20 mouse cellular contexts compared by ENCODE assay signal in genomic region chr6:91322001-91322772, GRCm38 (mm10).
A peak's percentile ranks its signal among the peaks of the same experiment; 100 is the strongest.
DNase-seq lines count a peak whose midpoint lies in the region; ATAC-seq and TF ChIP-seq lines count a peak whose summit lies in the region.
"Had no signal": no experiment of that assay in that cellular context is flagged by ENCODE, and none has a peak within 500 bp of the region (broad histone marks: within the 10 kb centered on the region; RNA-seq: fewer than 3 reads in every experiment).

No protein-coding gene starts in this region.

- no peaks in the 10 kb centered on the region for H3K27me3 ChIP-seq in forebrain, embryonic 16.5 days (replicated peaks; ENCODE audit: control insufficient read depth, insufficient read depth, low read length)
- no peaks in the 10 kb centered on the region for H3K27me3 ChIP-seq in hindbrain, postnatal 0 days (ENCODE audit: insufficient read depth, low read length)
- H3K27me3 ChIP-seq in midbrain, embryonic 16.5 days (ENCODE audit: control insufficient read depth, insufficient read depth, low read depth, low read length), result no peaks in the 10 kb centered on the region
- H3K27me3 ChIP-seq: liver, embryonic 13.5 days had no signal

- peak overlapping the region; percentile 89 for H3K27ac ChIP-seq in forebrain, embryonic 16.5 days (ENCODE audit: low read length)
- H3K27ac ChIP-seq in hindbrain, postnatal 0 days, result no peak overlapping the region
- H3K27ac ChIP-seq in midbrain, embryonic 16.5 days (ENCODE audit: low read length), result peak overlapping the region; percentile 58
- H3K27ac ChIP-seq: embryonic facial prominence, embryonic 10.5 days; limb, embryonic 10.5 days; liver, embryonic 13.5 days had no signal

- WGBS in forebrain, embryonic 16.5 days, result 54% methylated on average over 9 of the region's 9 CpGs
- 48% methylated on average over 9 of the region's 9 CpGs for WGBS in hindbrain, postnatal 0 days
- WGBS in midbrain, embryonic 16.5 days, result 68% methylated on average over 9 of the region's 9 CpGs

- H3K9me3 ChIP-seq in forebrain, embryonic 16.5 days (ENCODE audit: control insufficient read depth, low read length), result peaks cover 7% of the 10 kb centered on the region
- no peaks in the 10 kb centered on the region for H3K9me3 ChIP-seq in hindbrain, postnatal 0 days (ENCODE audit: low read length)
- H3K9me3 ChIP-seq in midbrain, embryonic 16.5 days (replicated peaks; ENCODE audit: control insufficient read depth, low read length, poor library complexity, severe bottlenecking), result peaks cover 4% of the 10 kb centered on the region; the same call in 1 of the 2 replicates
- H3K9me3 ChIP-seq: limb, embryonic 10.5 days; liver, embryonic 13.5 days had no signal

- no peak overlapping the region for H3K4me3 ChIP-seq in forebrain, embryonic 16.5 days (replicated peaks; ENCODE audit: low read length)
- no peak overlapping the region for H3K4me3 ChIP-seq in hindbrain, postnatal 0 days (ENCODE audit: low read length)
- H3K4me3 ChIP-seq in midbrain, embryonic 16.5 days (ENCODE audit: low read depth, low read length), result no peak overlapping the region
- H3K4me3 ChIP-seq: embryonic facial prominence, embryonic 10.5 days; limb, embryonic 10.5 days; liver, embryonic 13.5 days had no signal

- TF ChIP-seq CTCF in hindbrain, postnatal 0 days (IDR thresholded peaks at IDR 0.05; ENCODE audit: low read depth), result no peak

- H3K9ac ChIP-seq in forebrain, embryonic 16.5 days (replicated peaks; ENCODE audit: low read depth, low read length), result peak overlapping the region; percentile 22; the same call in 1 of the 2 replicates
- H3K9ac ChIP-seq in hindbrain, postnatal 0 days (replicated peaks; ENCODE audit: low read length), result no peak overlapping the region
- H3K9ac ChIP-seq in midbrain, embryonic 16.5 days (ENCODE audit: low read depth, low read length), result no peak overlapping the region
- H3K9ac ChIP-seq: liver, embryonic 13.5 days had no signal

- H3K36me3 ChIP-seq in forebrain, embryonic 16.5 days (ENCODE audit: control insufficient read depth, insufficient read depth), result no peaks in the 10 kb centered on the region
- H3K36me3 ChIP-seq in hindbrain, postnatal 0 days (ENCODE audit: insufficient read depth, low read length), result no peaks in the 10 kb centered on the region
- no peaks in the 10 kb centered on the region for H3K36me3 ChIP-seq in midbrain, embryonic 16.5 days (ENCODE audit: control insufficient read depth, insufficient read depth, low read length)
- H3K36me3 ChIP-seq: embryonic facial prominence, embryonic 10.5 days; limb, embryonic 10.5 days; liver, embryonic 13.5 days had no signal

- ATAC-seq in forebrain, embryonic 16.5 days, result peak; percentile 91
- ATAC-seq in hindbrain, postnatal 0 days, result peak; percentile 60
- peak; percentile 72 for ATAC-seq in midbrain, embryonic 16.5 days
- ATAC-seq: inflammation-experienced regulatory T-cells, adult 6 months; lung, postnatal 0 days had no signal

- peak; percentile 12 for DNase-seq in brain, adult 2 months (ENCODE audit: low read depth, low spot score)
- DNase-seq in hindbrain, postnatal 0 days (ENCODE audit: low spot score), result no peak
- no peak for DNase-seq in layer of hippocampus, postnatal 25 days (ENCODE audit: extremely low spot score in 1 of 2, low spot score in 1 of 2)
- DNase-seq in ovary, adult 18-20 months (ENCODE audit: low spot score), result no peak
- no peak for DNase-seq in layer of hippocampus, adult 9-11 months
- DNase-seq in urinary bladder, postnatal 4 days (ENCODE audit: low spot score in 2 of 2), result no peak
- DNase-seq: adrenal gland, adult 2 months; B cell, adult 2 months; cerebellum, postnatal 14 days; gastrocnemius, postnatal 10 days; layer of hippocampus, postnatal 36 days; liver, embryonic 13.5 days; retina, postnatal 1 day; thymus, postnatal 25 days had no signal

- peaks cover 36% of the 10 kb centered on the region for H3K4me1 ChIP-seq in forebrain, embryonic 16.5 days (replicated peaks; ENCODE audit: control insufficient read depth, insufficient read depth, low read length)
- 0 out of 2 replicates have a peak, but pooled peaks cover 6% of the 10 kb centered on the region for H3K4me1 ChIP-seq in hindbrain, postnatal 0 days (ENCODE audit: insufficient read depth, low read length)
- peaks cover 4% of the 10 kb centered on the region; the same call in 1 of the 2 replicates for H3K4me1 ChIP-seq in midbrain, embryonic 16.5 days (ENCODE audit: control insufficient read depth, insufficient read depth, low read length)
- H3K4me1 ChIP-seq: limb, embryonic 10.5 days; liver, embryonic 13.5 days had no signal

- no peak overlapping the region for H3K4me2 ChIP-seq in forebrain, embryonic 16.5 days (ENCODE audit: low read length)
- H3K4me2 ChIP-seq in hindbrain, postnatal 0 days (ENCODE audit: low read depth, low read length), result no peak overlapping the region
- H3K4me2 ChIP-seq in midbrain, embryonic 16.5 days (ENCODE audit: low read length), result no peak overlapping the region
- H3K4me2 ChIP-seq: liver, embryonic 13.5 days had no signal
